Mouse (Mus musculus): ENCODE data around the gene Krtap22-2. TPM values are rescaled to one million over a fixed set of nuclear protein-coding genes. Genes with fewer than 3 reads are reported as not detected.
"Not testable (repeated sequence)": the region's sequence is repeated elsewhere in the genome, so short reads cannot be mapped to it uniquely, and the experiment has no call there.

The Krtap22-2 gene
- polyA plus RNA-seq (2015; fragmentation: Nextera tagmentation; extraction: Ambion mirVana): not detected in 2 replicates

DNA sequence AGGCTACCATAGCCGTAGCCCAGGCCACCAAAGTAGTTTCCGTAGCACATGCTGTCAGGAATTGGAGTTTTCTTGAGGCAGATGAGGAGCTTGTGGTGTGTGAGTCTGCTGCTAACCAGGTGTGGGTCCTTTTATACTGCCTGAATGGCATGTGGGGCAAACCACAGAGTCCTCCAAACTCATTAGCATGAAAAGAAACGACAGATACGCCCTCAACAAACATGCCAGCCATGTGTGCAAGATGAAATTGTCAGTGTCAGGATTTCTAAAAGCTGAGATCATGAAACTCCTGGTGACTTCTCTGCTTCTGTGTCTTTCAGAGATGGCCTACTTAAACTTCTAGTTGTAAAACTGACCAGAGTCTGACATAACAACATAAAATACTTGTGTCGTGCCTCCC is at the start of gene Krtap22-2:
Krtap22-2 (minus strand) TSS at position 101 of the 400 bp plus-strand sequence.
- Histone ChIP-seq H3K4me1 (no peaks in the 10 kb centered on the region), H3K36me3 (replicated peaks) (no peaks in the 10 kb centered on the region), H3K27ac (no peak within 1 kb of the TSS), H3K9me3 (no peaks in the 10 kb centered on the region), H3K4me2 (no peak within 1 kb of the TSS), H3K27me3 (replicated peaks) (no peaks in the 10 kb centered on the region), H3K9ac (no peak within 1 kb of the TSS), H3K4me3 (no peak within 1 kb of the TSS)
- WGBS: 86% methylated on average over 5 of the region's 5 CpGs
- ATAC-seq (replicated peaks): no peak

DNA sequence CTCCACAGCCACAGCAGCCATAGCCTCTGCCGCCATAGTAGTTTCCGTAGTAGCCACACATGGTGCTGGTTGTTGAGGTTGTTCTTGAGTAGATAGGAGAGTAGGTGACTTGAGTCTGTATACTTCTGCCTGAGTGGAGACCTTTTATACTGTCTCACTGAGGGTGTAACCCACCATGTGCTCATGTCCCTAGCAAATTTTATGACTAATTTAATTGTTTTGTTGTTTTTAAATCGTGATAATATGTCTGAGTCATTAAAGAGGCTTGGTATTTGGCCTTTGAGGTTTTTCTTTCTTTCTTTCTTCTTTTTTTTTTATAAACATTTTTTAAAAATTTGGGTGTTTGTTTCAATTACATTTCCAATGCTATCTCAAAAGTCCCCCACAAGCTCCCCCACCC is 37.2 kb upstream of the Krtap22-2 start, which contains the start of gene Krtap6-5:
Krtap6-5 (minus strand) TSS at position 101 of the 400 bp plus-strand sequence.
- Histone ChIP-seq H3K4me2 (no peak within 1 kb of the TSS), H3K9ac (no peak within 1 kb of the TSS), H3K27me3 (replicated peaks) (no peaks in the 10 kb centered on the region), H3K4me3 (no peak within 1 kb of the TSS), H3K9me3 (no peaks in the 10 kb centered on the region), H3K4me1 (no peaks in the 10 kb centered on the region), H3K36me3 (replicated peaks) (no peaks in the 10 kb centered on the region), H3K27ac (no peak within 1 kb of the TSS)
- WGBS: 92% methylated on average over 3 of the region's 3 CpGs
- no peak for ATAC-seq (replicated peaks)

DNA sequence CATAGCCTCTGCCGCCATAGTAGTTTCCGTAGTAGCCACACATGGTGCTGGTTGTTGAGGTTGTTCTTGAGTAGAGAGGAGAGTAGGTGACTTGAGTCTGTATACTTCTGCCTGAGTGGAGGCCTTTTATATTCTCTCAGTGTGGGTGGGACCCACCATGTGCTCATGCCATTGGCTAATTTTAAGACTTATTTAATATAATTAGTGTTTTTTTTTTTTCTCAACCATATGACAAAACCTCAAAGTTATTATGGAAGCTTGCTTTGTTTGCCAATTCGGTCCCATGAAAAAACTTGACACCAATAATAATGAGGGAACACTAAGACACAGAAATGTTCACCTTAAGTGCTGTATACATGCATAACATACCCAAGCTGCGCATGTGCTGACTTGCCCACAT is 30.8 kb upstream of the Krtap22-2 start, which contains the start of gene Gm10228:
Gm10228 (minus strand) TSS at position 101 of the 400 bp plus-strand sequence.
- H3K36me3 ChIP-seq (replicated peaks); H3K27me3 ChIP-seq (replicated peaks); H3K27ac ChIP-seq; H3K4me3 ChIP-seq; H3K9ac ChIP-seq; H3K4me1 ChIP-seq; H3K9me3 ChIP-seq; H3K4me2 ChIP-seq; ATAC-seq (replicated peaks): not testable (repeated sequence)
- 92% methylated on average over 2 of the region's 4 CpGs for WGBS

DNA sequence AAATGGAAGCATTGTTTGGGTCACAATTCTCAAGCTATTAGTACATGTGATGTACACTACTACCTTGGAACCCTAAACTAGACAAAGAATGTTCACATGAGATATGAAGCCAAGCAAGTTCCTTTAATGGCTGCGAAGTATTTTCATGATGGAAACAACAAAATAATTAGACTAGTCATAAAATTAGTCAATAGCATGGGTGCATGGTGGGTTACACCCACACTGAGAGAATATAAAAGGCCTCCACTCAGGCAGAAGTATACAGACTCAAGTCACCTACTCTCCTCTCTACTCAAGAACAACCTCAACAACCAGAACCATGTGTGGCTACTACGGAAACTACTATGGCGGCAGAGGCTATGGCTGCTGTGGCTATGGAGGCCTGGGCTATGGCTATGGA is 20.8 kb upstream of the Krtap22-2 start, which contains the start of gene Krtap6-1:
Krtap6-1 (plus strand) TSS at position 301 of the 400 bp plus-strand sequence.
- not testable (repeated sequence) for ATAC-seq (replicated peaks); H3K27ac ChIP-seq; H3K9ac ChIP-seq; H3K4me1 ChIP-seq; H3K36me3 ChIP-seq (replicated peaks); H3K27me3 ChIP-seq (replicated peaks); H3K9me3 ChIP-seq; H3K4me3 ChIP-seq; H3K4me2 ChIP-seq
- WGBS: 94% methylated on average over 3 of the region's 3 CpGs

DNA sequence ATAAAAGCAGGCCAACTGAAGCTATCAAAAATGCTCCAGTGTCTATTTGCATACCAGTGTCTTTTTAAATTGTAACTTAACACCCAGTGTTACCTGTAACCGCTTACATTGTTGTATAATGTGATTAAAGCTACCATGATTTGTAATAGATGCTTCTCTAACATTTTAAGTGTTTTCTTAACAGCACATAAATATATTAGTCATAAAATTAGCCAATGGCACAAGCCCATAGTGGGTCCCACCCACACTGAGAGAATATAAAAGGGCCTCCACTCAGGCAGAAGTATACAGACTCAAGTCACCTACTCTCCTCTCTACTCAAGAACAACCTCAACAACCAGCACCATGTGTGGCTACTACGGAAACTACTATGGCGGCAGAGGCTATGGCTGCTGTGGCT is 4.4 kb upstream of the Krtap22-2 start, which contains the start of gene Gm10229:
Gm10229 (plus strand) TSS at position 301 of the 400 bp plus-strand sequence.
- not testable (repeated sequence) for H3K4me3 ChIP-seq; H3K27ac ChIP-seq; H3K27me3 ChIP-seq (replicated peaks); H3K9ac ChIP-seq; H3K9me3 ChIP-seq; H3K36me3 ChIP-seq (replicated peaks); ATAC-seq (replicated peaks); H3K4me2 ChIP-seq; H3K4me1 ChIP-seq
- 99% methylated on average over 3 of the region's 3 CpGs for WGBS

DNA sequence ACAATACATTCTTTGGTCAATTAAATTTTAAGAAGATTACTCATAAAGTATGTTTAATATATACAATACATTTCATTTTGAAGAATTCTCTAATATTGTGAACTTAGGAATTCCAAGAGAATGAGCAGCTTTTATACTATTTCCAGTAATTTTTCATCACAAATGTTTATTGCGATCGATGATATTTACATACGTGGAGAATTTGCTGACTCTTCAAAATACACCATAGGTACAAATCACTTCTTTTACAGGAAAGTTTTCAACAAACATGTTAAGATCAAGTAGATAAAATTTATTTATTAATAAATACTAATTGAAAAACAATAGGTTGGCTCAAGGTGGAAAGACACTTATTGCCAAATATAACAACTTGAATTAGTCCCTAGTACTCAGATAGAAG is 3.4 kb upstream of the Krtap22-2 start:
- no peaks in the 10 kb centered on the region for H3K9me3 ChIP-seq
- H3K9ac ChIP-seq: no peak overlapping the region
- no peaks in the 10 kb centered on the region for H3K36me3 ChIP-seq (replicated peaks)
- no peaks in the 10 kb centered on the region for H3K27me3 ChIP-seq (replicated peaks)
- H3K27ac ChIP-seq: no peak overlapping the region
- no peak for ATAC-seq (replicated peaks)
- 97% methylated on average over 3 of the region's 3 CpGs for WGBS
- H3K4me2 ChIP-seq: no peak overlapping the region
- H3K4me3 ChIP-seq: no peak overlapping the region
- no peaks in the 10 kb centered on the region for H3K4me1 ChIP-seq

DNA sequence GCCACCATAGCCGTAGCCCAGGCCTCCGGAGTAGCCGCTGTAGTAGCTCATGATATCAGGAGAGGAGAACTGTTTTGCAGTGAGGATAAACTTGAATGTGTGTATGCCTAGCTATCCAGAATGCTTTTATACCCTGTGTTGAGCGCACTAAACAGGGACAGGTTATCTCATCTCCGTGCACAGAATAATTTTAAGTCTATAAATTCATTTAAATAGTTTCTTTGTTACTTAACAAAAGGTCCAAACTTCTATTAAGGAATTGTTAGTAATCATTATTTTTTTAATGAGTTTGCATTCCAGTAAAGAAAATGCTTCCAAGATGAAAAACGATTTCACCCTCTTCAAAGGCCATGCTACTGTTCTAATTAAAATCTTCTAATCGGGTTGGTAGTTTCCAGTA is 47.8 kb downstream of the Krtap22-2 start, which contains the start of gene Krtap16-3:
Krtap16-3 (minus strand) TSS at position 101 of the 400 bp plus-strand sequence.
- Histone ChIP-seq H3K4me1 (no peaks in the 10 kb centered on the region), H3K9me3 (no peaks in the 10 kb centered on the region), H3K36me3 (replicated peaks) (no peaks in the 10 kb centered on the region), H3K27ac (no peak within 1 kb of the TSS), H3K4me2 (no peak within 1 kb of the TSS), H3K4me3 (no peak within 1 kb of the TSS), H3K27me3 (replicated peaks) (no peaks in the 10 kb centered on the region), H3K9ac (no peak within 1 kb of the TSS)
- no peak for ATAC-seq (replicated peaks)
- WGBS: 89% methylated on average over 7 of the region's 7 CpGs

Other genes starting within 250 kb of the Krtap22-2 start
- not detected in 2 replicates for gene 2310057N15Rik, start 236.6 kb downstream of the Krtap22-2 start, polyA plus RNA-seq (2015; fragmentation: Nextera tagmentation; extraction: Ambion mirVana)
- not detected in 2 replicates for gene Gm5965, start 232.9 kb downstream of the Krtap22-2 start, polyA plus RNA-seq (2015; fragmentation: Nextera tagmentation; extraction: Ambion mirVana)
- gene Gm20741, start 198.5 kb downstream of the Krtap22-2 start, polyA plus RNA-seq (2015; fragmentation: Nextera tagmentation; extraction: Ambion mirVana): not detected in 2 replicates
- gene Krtap15, start 190.5 kb downstream of the Krtap22-2 start, polyA plus RNA-seq (2015; fragmentation: Nextera tagmentation; extraction: Ambion mirVana): not detected in 2 replicates
- not detected in 2 replicates for gene Krtap14, start 184.6 kb downstream of the Krtap22-2 start, polyA plus RNA-seq (2015; fragmentation: Nextera tagmentation; extraction: Ambion mirVana)
- gene Krtap19-1, start 141.3 kb downstream of the Krtap22-2 start, polyA plus RNA-seq (2015; fragmentation: Nextera tagmentation; extraction: Ambion mirVana): not detected in 2 replicates
- gene Krtap19-2, start 136.5 kb downstream of the Krtap22-2 start, polyA plus RNA-seq (2015; fragmentation: Nextera tagmentation; extraction: Ambion mirVana): not detected in 2 replicates
- gene Krtap19-3, start 132.7 kb downstream of the Krtap22-2 start, polyA plus RNA-seq (2015; fragmentation: Nextera tagmentation; extraction: Ambion mirVana): not detected in 2 replicates
- not detected in 2 replicates for gene Krtap19-4, start 125.7 kb downstream of the Krtap22-2 start, polyA plus RNA-seq (2015; fragmentation: Nextera tagmentation; extraction: Ambion mirVana)
- gene Krtap19-5, start 114.3 kb downstream of the Krtap22-2 start, polyA plus RNA-seq (2015; fragmentation: Nextera tagmentation; extraction: Ambion mirVana): not detected in 2 replicates
- not detected in 2 replicates for gene Krtap19-9b, start 78.5 kb downstream of the Krtap22-2 start, polyA plus RNA-seq (2015; fragmentation: Nextera tagmentation; extraction: Ambion mirVana)
- not detected in 2 replicates for gene Krtap16-3, start 47.9 kb downstream of the Krtap22-2 start, polyA plus RNA-seq (2015; fragmentation: Nextera tagmentation; extraction: Ambion mirVana)
- not detected in 2 replicates for gene Gm10229, start 4.5 kb upstream of the Krtap22-2 start, polyA plus RNA-seq (2015; fragmentation: Nextera tagmentation; extraction: Ambion mirVana)
- gene Krtap6-1, start 20.9 kb upstream of the Krtap22-2 start, polyA plus RNA-seq (2015; fragmentation: Nextera tagmentation; extraction: Ambion mirVana): not detected in 2 replicates
- gene Gm10228, start 30.7 kb upstream of the Krtap22-2 start, polyA plus RNA-seq (2015; fragmentation: Nextera tagmentation; extraction: Ambion mirVana): not detected in 2 replicates
- not detected in 2 replicates for gene Krtap6-5, start 37.1 kb upstream of the Krtap22-2 start, polyA plus RNA-seq (2015; fragmentation: Nextera tagmentation; extraction: Ambion mirVana)
- not detected in 2 replicates for gene 1110025L11Rik, start 53.2 kb upstream of the Krtap22-2 start, polyA plus RNA-seq (2015; fragmentation: Nextera tagmentation; extraction: Ambion mirVana)
- not detected in 2 replicates for gene Krtap6-3, start 73.3 kb upstream of the Krtap22-2 start, polyA plus RNA-seq (2015; fragmentation: Nextera tagmentation; extraction: Ambion mirVana)
- not detected in 2 replicates for gene Gm6358, start 130.1 kb upstream of the Krtap22-2 start, polyA plus RNA-seq (2015; fragmentation: Nextera tagmentation; extraction: Ambion mirVana)
- not detected in 2 replicates for gene Gm10061, start 140.3 kb upstream of the Krtap22-2 start, polyA plus RNA-seq (2015; fragmentation: Nextera tagmentation; extraction: Ambion mirVana)
- not detected in 2 replicates for gene Gm9789, start 147.2 kb upstream of the Krtap22-2 start, polyA plus RNA-seq (2015; fragmentation: Nextera tagmentation; extraction: Ambion mirVana)
- not detected in 2 replicates for gene Gm7735, start 158.7 kb upstream of the Krtap22-2 start, polyA plus RNA-seq (2015; fragmentation: Nextera tagmentation; extraction: Ambion mirVana)
- not detected in 2 replicates for gene 1110057P08Rik, start 164.0 kb upstream of the Krtap22-2 start, polyA plus RNA-seq (2015; fragmentation: Nextera tagmentation; extraction: Ambion mirVana)
- gene Krtap20-2, start 195.1 kb upstream of the Krtap22-2 start, polyA plus RNA-seq (2015; fragmentation: Nextera tagmentation; extraction: Ambion mirVana): not detected in 2 replicates

Data from midbrain, embryonic 15.5 days (tissue).